Mouse (Mus musculus) hindbrain, embryonic 16.5 days (tissue): ENCODE measurements at regions not wholly inside any gene's neighbourhood (a gene's known extent, or its start where the extent isn't known, plus 50 kb on each side); places are given as distances from the start of the nearest gene placed in this dataset.

Experiments
- ATAC-seq: fragments of 200-750 bp; cut with Nextera tagmentation; 2 replicates; pipeline ENCODE4 v1.8.0; 2017; ENCODE audit warnings: moderate TSS enrichment, moderate library complexity
- H3K27ac ChIP-seq: fragments of 300-500 bp; sonication (generic); 2 replicates; pipeline ENCODE4 v1.5.1; 2014; ENCODE audit warnings: low read depth, mild to moderate bottlenecking, control low read depth, low read length, moderate library complexity
- H3K27me3 ChIP-seq: fragments of 300-500 bp; sonication (generic); replicated peaks from 2 replicates; pipeline ENCODE4 v1.6.1; 2014; ENCODE audit warnings: low read length; ENCODE audit not compliant: control insufficient read depth, insufficient read depth
- H3K36me3 ChIP-seq: fragments of 300-500 bp; sonication (generic); 2 replicates; pipeline ENCODE4 v1.6.1; 2014; ENCODE audit warnings: mild to moderate bottlenecking, low read length, moderate library complexity, mixed read lengths; ENCODE audit not compliant: control insufficient read depth, insufficient read depth
- H3K4me1 ChIP-seq: fragments of 300-500 bp; sonication (generic); 2 replicates; pipeline ENCODE4 v1.6.1; 2014; ENCODE audit warnings: low read depth, low read length; ENCODE audit not compliant: control insufficient read depth, insufficient read depth
- H3K4me2 ChIP-seq: fragments of 300-500 bp; sonication (generic); 2 replicates; pipeline ENCODE4 v1.6.1; 2014; ENCODE audit warnings: mild to moderate bottlenecking, low read length, control low read depth, moderate library complexity
- H3K4me3 ChIP-seq: fragments of 300-500 bp; sonication (generic); 2 replicates; pipeline ENCODE4 v1.5.1; 2014; ENCODE audit warnings: mild to moderate bottlenecking, low read length, control low read depth, moderate library complexity
- H3K9ac ChIP-seq: fragments of 300-500 bp; sonication (generic); 2 replicates; pipeline ENCODE4 v1.6.1; 2014; ENCODE audit warnings: low read depth, mild to moderate bottlenecking, control low read depth, low read length, moderate library complexity
- H3K9me3 ChIP-seq: fragments of 300-500 bp; sonication (generic); 2 replicates; pipeline ENCODE4 v1.6.1; 2014; ENCODE audit warnings: mild to moderate bottlenecking, low read length, moderate library complexity; ENCODE audit not compliant: control insufficient read depth
- WGBS: fragments of 180-500 bp; shearing (Covaris S2); extraction: QIAGEN DNeasy Blood & Tissue Kit; methylation state at CpG from one replicate; pipeline ENCODE4 v1.1.7; 2014; 5-methylcytosine and 5-hydroxymethylcytosine counted together

GRCm38 (mm10) chr1:142838663-142839062, 801.8 kb upstream of the B3galt2 start:
- no peak overlapping the region for H3K4me3 ChIP-seq
- no peaks in the 10 kb centered on the region for H3K36me3 ChIP-seq
- WGBS, result 81% methylated on average over 4 of the region's 4 CpGs
- H3K27me3 ChIP-seq, result no peaks in the 10 kb centered on the region
- no peak for ATAC-seq
- no peak overlapping the region for H3K4me2 ChIP-seq
- H3K9me3 ChIP-seq, result no peaks in the 10 kb centered on the region
- H3K27ac ChIP-seq, result no peak overlapping the region
- H3K9ac ChIP-seq, result no peak overlapping the region
- H3K4me1 ChIP-seq, result no peaks in the 10 kb centered on the region

GRCm38 (mm10) chr1:142867024-142867700, 773.3 kb upstream of the B3galt2 start:
- no peak overlapping the region for H3K27ac ChIP-seq
- H3K9ac ChIP-seq, result no peak overlapping the region
- no peaks in the 10 kb centered on the region for H3K27me3 ChIP-seq
- H3K4me1 ChIP-seq, result no peaks in the 10 kb centered on the region
- no peaks in the 10 kb centered on the region for H3K9me3 ChIP-seq
- no peak overlapping the region for H3K4me3 ChIP-seq
- no peak for ATAC-seq
- H3K36me3 ChIP-seq, result no peaks in the 10 kb centered on the region
- WGBS, result 85% methylated on average over 4 of the region's 4 CpGs
- no peak overlapping the region for H3K4me2 ChIP-seq

- Histone ChIP-seq H3K36me3 (no peaks in the 10 kb centered on the region), H3K27ac (no peak overlapping the region), H3K4me1 (no peaks in the 10 kb centered on the region), H3K4me2 (no peak overlapping the region), H3K4me3 (no peak overlapping the region), H3K9me3 (no peaks in the 10 kb centered on the region), H3K9ac (no peak overlapping the region), H3K27me3 (no peaks in the 10 kb centered on the region)
- ATAC-seq, result no peak
Observed at GRCm38 (mm10) chr1:142891842-142892241, 748.6 kb upstream of the B3galt2 start.

- Histone ChIP-seq H3K27ac (no peak overlapping the region), H3K27me3 (no peaks in the 10 kb centered on the region), H3K4me3 (no peak overlapping the region), H3K4me2 (no peak overlapping the region), H3K36me3 (no peaks in the 10 kb centered on the region), H3K9ac (no peak overlapping the region), H3K4me1 (no peaks in the 10 kb centered on the region), H3K9me3 (no peaks in the 10 kb centered on the region)
- WGBS, result 94% methylated on average over 2 of the region's 2 CpGs
- no peak for ATAC-seq
Observed at GRCm38 (mm10) chr1:142893156-142893555, 747.3 kb upstream of the B3galt2 start.

GRCm38 (mm10) chr1:142894145-142894544, 746.3 kb upstream of the B3galt2 start:
- no peaks in the 10 kb centered on the region for H3K27me3 ChIP-seq

GRCm38 (mm10) chr1:142895081-142895480, 745.4 kb upstream of the B3galt2 start:
- H3K4me1 ChIP-seq, result no peaks in the 10 kb centered on the region
- H3K9ac ChIP-seq, result no peak overlapping the region
- H3K27ac ChIP-seq, result no peak overlapping the region
- no peak for ATAC-seq
- 72% methylated on average over 1 of the region's 1 CpGs for WGBS
- H3K36me3 ChIP-seq, result no peaks in the 10 kb centered on the region
- H3K4me3 ChIP-seq, result no peak overlapping the region
- H3K9me3 ChIP-seq, result no peaks in the 10 kb centered on the region
- no peaks in the 10 kb centered on the region for H3K27me3 ChIP-seq
- no peak overlapping the region for H3K4me2 ChIP-seq

More at GRCm38 (mm10) chr1:142894145-142894544, 746.3 kb upstream of the B3galt2 start:
- no peaks in the 10 kb centered on the region for H3K4me1 ChIP-seq
- no peak overlapping the region for H3K4me2 ChIP-seq
- no peak overlapping the region for H3K27ac ChIP-seq
- H3K9me3 ChIP-seq, result no peaks in the 10 kb centered on the region
- ATAC-seq, result no peak
- no peak overlapping the region for H3K4me3 ChIP-seq
- no peak overlapping the region for H3K9ac ChIP-seq
- no peaks in the 10 kb centered on the region for H3K36me3 ChIP-seq

GRCm38 (mm10) chr1:142909907-142910306, 730.6 kb upstream of the B3galt2 start:
- Histone ChIP-seq H3K4me3 (no peak overlapping the region), H3K4me1 (no peaks in the 10 kb centered on the region), H3K27ac (no peak overlapping the region), H3K36me3 (no peaks in the 10 kb centered on the region), H3K9me3 (no peaks in the 10 kb centered on the region), H3K9ac (no peak overlapping the region), H3K27me3 (no peaks in the 10 kb centered on the region), H3K4me2 (no peak overlapping the region)
- no peak for ATAC-seq
- 90% methylated on average over 4 of the region's 4 CpGs for WGBS

GRCm38 (mm10) chr1:142956686-142957085, 683.8 kb upstream of the B3galt2 start:
- no peaks in the 10 kb centered on the region for H3K36me3 ChIP-seq
- no peaks in the 10 kb centered on the region for H3K9me3 ChIP-seq
- H3K4me1 ChIP-seq, result no peaks in the 10 kb centered on the region
- no peak overlapping the region for H3K4me3 ChIP-seq
- no peak overlapping the region for H3K9ac ChIP-seq
- H3K27ac ChIP-seq, result no peak overlapping the region
- no peak overlapping the region for H3K4me2 ChIP-seq
- H3K27me3 ChIP-seq, result no peaks in the 10 kb centered on the region
- WGBS, result 86% methylated on average over 3 of the region's 3 CpGs
- no peak; the same call in 1 of the 2 replicates for ATAC-seq

- Histone ChIP-seq H3K4me1 (no peaks in the 10 kb centered on the region), H3K4me3 (no peak overlapping the region), H3K36me3 (no peaks in the 10 kb centered on the region), H3K27ac (no peak overlapping the region), H3K4me2 (no peak overlapping the region), H3K9me3 (no peaks in the 10 kb centered on the region), H3K9ac (no peak overlapping the region), H3K27me3 (no peaks in the 10 kb centered on the region)
- no peak for ATAC-seq
Observed at GRCm38 (mm10) chr1:142971475-142971874, 669.0 kb upstream of the B3galt2 start.

GRCm38 (mm10) chr1:142973387-142973786, 667.1 kb upstream of the B3galt2 start:
- no peaks in the 10 kb centered on the region for H3K9me3 ChIP-seq
- no peak overlapping the region for H3K9ac ChIP-seq
- no peaks in the 10 kb centered on the region for H3K36me3 ChIP-seq
- H3K4me2 ChIP-seq, result no peak overlapping the region
- ATAC-seq, result no peak
- H3K4me1 ChIP-seq, result no peaks in the 10 kb centered on the region
- no peaks in the 10 kb centered on the region for H3K27me3 ChIP-seq
- no peak overlapping the region for H3K4me3 ChIP-seq
- WGBS, result 83% methylated on average over 2 of the region's 2 CpGs
- no peak overlapping the region for H3K27ac ChIP-seq
